Mouse (Mus musculus) forebrain, embryonic 12.5 days (tissue): Measurements from ENCODE around the gene Aff1. TPM values are rescaled to one million over a fixed set of nuclear protein-coding genes. Genes with fewer than 3 reads are reported as not detected.
A peak's percentile ranks its signal among the peaks of the same experiment; 100 is the strongest.

Experiments used
- ATAC-seq: fragments of 200-750 bp; cut with Nextera tagmentation; 2 replicates; pipeline ENCODE4 v1.8.0; 2017; ENCODE audit warnings: moderate TSS enrichment; ENCODE audit not compliant: low FRiP score
- H3K27ac ChIP-seq: fragments of 300-500 bp; sonication (generic); 2 replicates; pipeline ENCODE4 v1.5.1; 2016; ENCODE audit warnings: mild to moderate bottlenecking
- H3K27me3 ChIP-seq: fragments of 300-500 bp; sonication (generic); 2 replicates; pipeline ENCODE4 v1.6.1; 2016; ENCODE audit warnings: mild to moderate bottlenecking
- H3K36me3 ChIP-seq: fragments of 300-500 bp; sonication (generic); replicated peaks from 2 replicates; pipeline ENCODE4 v1.6.1; 2016; ENCODE audit warnings: mild to moderate bottlenecking
- H3K4me1 ChIP-seq: fragments of 300-500 bp; sonication (generic); 2 replicates; pipeline ENCODE4 v1.6.1; 2016
- H3K4me2 ChIP-seq: fragments of 300-500 bp; sonication (generic); 2 replicates; pipeline ENCODE4 v1.6.1; 2016; ENCODE audit warnings: mild to moderate bottlenecking, moderate library complexity
- H3K4me3 ChIP-seq: fragments of 300-500 bp; sonication (generic); replicated peaks from 2 replicates; pipeline ENCODE4 v1.5.1; 2016; ENCODE audit warnings: mild to moderate bottlenecking
- H3K9ac ChIP-seq: fragments of 300-500 bp; sonication (generic); 2 replicates; pipeline ENCODE4 v1.6.1; 2016; ENCODE audit warnings: mild to moderate bottlenecking
- H3K9me3 ChIP-seq: fragments of 300-500 bp; sonication (generic); 2 replicates; pipeline ENCODE4 v1.6.1; 2016
- WGBS: fragments of 180-500 bp; shearing (Covaris S2); methylation state at CpG from one replicate; pipeline ENCODE4 v1.1.7; 2016; 5-methylcytosine and 5-hydroxymethylcytosine counted together
- polyA plus RNA-seq: library from polyadenylated mRNA; unstranded; fragments of >200 nt; fragmentation: Nextera tagmentation; extraction: Ambion mirVana; gene quantifications from 2 replicates; pipeline ENCODE4 v1.2.1, GENCODE M21; 2016

Gene Aff1
- polyA plus RNA-seq, 1 experiment from 2014 or later, result 3.7 TPM

DNA sequence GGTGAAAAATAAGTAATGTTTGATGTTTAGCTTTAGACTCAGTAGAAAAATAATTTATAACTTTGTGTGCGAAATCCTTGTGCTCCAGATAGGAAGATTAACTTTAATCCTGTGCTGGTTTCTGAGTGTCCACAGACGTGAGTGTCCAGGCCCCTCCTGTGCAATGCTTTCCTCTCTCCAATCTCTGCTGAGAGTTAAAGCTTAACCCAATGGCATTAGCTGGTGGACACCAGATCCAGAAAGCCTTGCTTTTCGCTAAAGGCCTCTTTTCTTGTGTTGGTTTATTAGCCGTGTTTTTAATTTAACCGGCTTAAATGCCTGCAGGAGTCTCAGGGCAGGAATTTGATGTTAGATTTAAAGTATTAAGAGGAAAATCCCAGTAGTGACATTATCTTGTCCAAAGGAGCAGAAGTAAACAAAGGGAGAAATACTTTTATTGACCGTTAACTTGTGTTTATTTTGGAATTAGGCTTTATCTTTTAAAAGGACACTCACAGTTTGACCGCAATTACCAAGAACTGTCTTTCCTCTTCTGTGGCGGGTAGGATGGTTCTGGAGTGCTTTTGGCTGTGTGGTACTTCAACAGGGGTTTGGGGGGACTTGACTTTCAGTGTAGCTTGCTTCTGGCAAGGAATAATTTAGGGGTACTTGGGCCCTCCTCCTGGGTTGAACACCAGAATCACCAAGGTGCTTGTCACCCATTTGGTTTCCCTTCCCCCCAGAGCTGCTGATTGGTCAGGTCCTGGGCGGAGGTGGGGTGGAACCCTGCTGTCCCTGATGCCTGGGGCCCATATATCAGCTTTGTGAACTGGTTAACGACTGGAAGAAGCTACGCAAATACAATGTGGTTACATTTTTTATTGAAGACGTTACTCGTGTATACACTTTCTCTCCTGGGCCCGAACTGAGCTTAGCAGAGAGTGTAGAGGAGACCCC is 67.6 kb downstream of the Aff1 start:
- no peak for ATAC-seq

DNA sequence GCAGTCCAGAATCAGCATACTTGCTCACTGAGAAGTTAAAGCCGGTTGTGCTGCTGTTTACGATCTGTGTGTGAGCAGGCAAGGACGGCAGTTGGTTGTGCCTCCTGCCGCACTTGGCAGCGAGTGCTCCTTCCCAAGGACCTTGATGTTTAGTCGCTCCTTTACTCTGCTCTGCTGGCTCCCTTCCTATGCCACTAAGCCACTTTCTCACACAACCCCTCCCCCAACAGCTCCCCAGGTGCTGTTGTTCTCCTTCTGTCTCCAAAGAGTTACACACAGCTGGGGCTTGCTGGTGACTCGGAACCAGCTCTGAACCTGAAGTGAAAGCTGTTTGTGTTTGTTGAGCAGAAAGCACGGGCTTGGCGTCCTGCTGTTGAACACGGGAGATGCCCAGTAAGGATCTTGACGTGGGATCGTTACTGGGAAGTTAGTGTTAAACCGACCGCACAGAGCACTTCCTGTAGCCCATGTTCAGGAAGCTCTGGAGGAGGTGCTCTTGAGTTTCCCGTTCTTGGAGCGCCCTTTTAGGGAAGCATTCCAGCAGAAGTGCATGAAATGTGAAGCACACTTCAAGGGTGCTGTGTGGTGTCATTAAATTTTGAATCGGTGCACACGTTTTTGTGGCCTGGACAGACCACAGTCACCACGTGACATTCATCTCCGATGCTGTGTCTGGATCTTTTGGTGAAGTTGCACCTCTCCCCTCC is 68.4 kb downstream of the Aff1 start:
- 3% methylated on average over 20 of the region's 20 CpGs for WGBS

More for the DNA sequence above, 67.6 kb downstream of the Aff1 start:
- no peaks in the 10 kb centered on the region for H3K9me3 ChIP-seq
- no peaks in the 10 kb centered on the region for H3K36me3 ChIP-seq
- peak overlapping the region; percentile 48; the same call in 1 of the 2 replicates for H3K9ac ChIP-seq
- H3K4me3 ChIP-seq, result peak overlapping the region; percentile 36
- peak overlapping the region; percentile 60 for H3K4me2 ChIP-seq
- H3K4me1 ChIP-seq, result peaks cover 14% of the 10 kb centered on the region
- no peak overlapping the region for H3K27ac ChIP-seq
- WGBS, result 38% methylated on average over 14 of the region's 14 CpGs
- peaks cover 26% of the 10 kb centered on the region; the same call in 1 of the 2 replicates for H3K27me3 ChIP-seq

DNA sequence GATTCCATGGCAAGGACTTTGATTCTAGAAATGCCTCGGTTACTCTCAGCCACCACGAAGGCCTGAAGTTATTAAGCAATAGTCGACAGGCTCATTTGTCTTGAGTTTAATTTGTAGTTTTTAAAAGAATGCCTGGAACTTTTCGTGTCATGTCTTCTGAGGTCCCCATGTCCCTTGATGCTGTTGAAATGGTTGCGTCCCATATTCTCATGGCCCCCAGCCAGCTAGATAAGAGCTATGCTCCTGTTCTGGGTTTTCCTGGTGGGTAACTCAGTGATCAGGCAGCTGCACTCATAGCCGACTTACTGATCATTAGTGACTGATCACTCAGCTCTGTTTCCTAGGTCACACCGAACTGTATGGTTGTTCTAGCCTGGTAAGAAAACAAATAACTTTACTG is 69.6 kb downstream of the Aff1 start:
- Histone ChIP-seq H3K27me3 (0 out of 2 replicates have a peak, but pooled peaks cover 14% of the 10 kb centered on the region), H3K9me3 (peaks cover 6% of the 10 kb centered on the region; the same call in 1 of the 2 replicates), H3K36me3 (no peaks in the 10 kb centered on the region), H3K4me2 (no peak overlapping the region), H3K9ac (no peak overlapping the region), H3K27ac (no peak overlapping the region), H3K4me1 (peaks cover 12% of the 10 kb centered on the region), H3K4me3 (no peak overlapping the region)
- WGBS, result 91% methylated on average over 7 of the region's 7 CpGs
- no peak for ATAC-seq

More for the DNA sequence above, 68.4 kb downstream of the Aff1 start:
- Histone ChIP-seq H3K4me2 (peak overlapping the region; percentile 60), H3K4me1 (peaks cover 12% of the 10 kb centered on the region), H3K36me3 (no peaks in the 10 kb centered on the region), H3K27ac (0 out of 2 replicates have a peak overlapping the region, but pooled peaks have one; percentile 36), H3K27me3 (peaks cover 23% of the 10 kb centered on the region; the same call in 1 of the 2 replicates), H3K9me3 (no peaks in the 10 kb centered on the region), H3K9ac (peak overlapping the region; percentile 48), H3K4me3 (peak overlapping the region; percentile 36)
- ATAC-seq, result no peak

DNA sequence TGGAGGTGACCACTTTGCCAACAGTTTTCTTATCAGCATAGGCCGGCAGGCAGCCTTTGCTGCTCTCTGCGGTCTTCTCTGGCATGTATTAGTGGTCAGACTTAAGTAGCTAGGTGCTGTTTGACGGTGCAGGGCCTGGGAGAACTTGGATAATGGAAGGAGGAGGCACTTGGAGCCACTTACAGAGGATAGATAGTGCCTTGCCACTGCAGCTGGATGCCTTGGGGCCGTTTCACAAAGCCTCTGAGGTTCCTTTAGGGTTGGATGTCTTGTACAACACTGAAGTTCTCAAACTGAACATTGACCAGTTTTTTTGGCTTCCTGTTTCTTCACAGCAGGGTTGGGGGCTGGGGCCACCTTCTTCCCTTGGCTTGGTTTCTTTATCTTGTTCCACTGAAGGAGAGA is 70.7 kb downstream of the Aff1 start:
- Histone ChIP-seq H3K4me3 (no peak overlapping the region), H3K27me3 (0 out of 2 replicates have a peak, but pooled peaks cover 6% of the 10 kb centered on the region), H3K36me3 (no peaks in the 10 kb centered on the region), H3K9ac (no peak overlapping the region), H3K4me2 (no peak overlapping the region), H3K27ac (no peak overlapping the region), H3K4me1 (peaks cover 12% of the 10 kb centered on the region), H3K9me3 (peaks cover 6% of the 10 kb centered on the region; the same call in 1 of the 2 replicates)
- 93% methylated on average over 4 of the region's 4 CpGs for WGBS
- ATAC-seq, result no peak

DNA sequence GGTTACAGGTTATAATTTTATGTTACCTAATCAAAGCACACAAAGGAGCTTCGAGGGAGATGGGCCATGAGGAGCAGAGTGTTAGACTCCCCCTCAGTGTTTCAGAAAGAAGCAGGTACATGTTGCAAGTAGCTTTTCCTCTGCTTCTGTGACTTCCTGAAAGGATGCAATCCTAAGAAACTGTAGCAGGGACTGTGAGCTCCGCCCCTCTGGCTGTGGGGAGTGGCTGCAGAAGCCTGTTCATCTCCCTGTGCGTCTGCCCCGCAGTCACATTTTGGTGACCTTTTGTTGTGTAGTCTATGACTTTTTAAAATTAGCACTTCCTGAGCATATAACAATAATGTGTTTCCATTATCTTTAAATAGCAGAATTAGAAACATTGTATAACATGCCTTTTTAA is 73.2 kb downstream of the Aff1 start:
- H3K27me3 ChIP-seq, result 0 out of 2 replicates have a peak, but pooled peaks cover 3% of the 10 kb centered on the region
- no peak overlapping the region for H3K27ac ChIP-seq
- peaks cover 6% of the 10 kb centered on the region; the same call in 1 of the 2 replicates for H3K9me3 ChIP-seq
- peaks cover 7% of the 10 kb centered on the region for H3K4me1 ChIP-seq
- H3K36me3 ChIP-seq, result no peaks in the 10 kb centered on the region
- WGBS, result 91% methylated on average over 4 of the region's 4 CpGs
- no peak overlapping the region for H3K4me2 ChIP-seq
- no peak for ATAC-seq
- H3K4me3 ChIP-seq, result no peak overlapping the region
- H3K9ac ChIP-seq, result no peak overlapping the region

DNA sequence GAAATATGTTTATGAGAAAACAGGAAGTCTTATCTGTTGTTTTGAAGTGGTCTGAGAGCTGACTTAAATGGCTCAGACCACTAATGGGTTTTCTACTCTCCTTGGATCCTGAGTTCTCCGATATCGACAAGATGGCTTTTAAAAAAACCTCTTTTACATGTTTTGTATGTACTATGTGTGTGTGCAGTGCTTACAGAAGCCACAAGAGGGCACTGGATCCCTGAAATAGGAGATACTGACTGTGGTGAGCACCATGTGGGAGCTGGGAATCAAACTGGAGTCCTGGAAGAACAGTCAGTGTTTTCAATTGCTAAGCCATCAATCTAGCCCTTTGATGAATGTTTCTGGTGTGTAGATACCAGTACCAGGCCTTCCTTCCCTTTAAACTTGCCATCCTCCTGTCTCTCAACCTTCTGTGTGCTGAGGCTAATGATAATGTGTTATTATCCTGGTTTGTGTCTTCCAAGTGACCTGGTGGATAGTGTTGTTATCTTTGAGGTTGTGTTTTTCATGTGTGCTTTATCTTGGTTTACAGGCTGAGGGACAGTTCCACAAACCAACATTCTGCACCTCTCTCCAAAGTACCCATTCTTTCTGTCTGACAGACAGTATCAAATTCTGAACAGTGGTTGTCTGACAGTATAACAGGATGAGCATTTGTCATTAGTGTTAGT is 73.7 kb downstream of the Aff1 start:
- no peaks in the 10 kb centered on the region for H3K36me3 ChIP-seq
- no peaks in the 10 kb centered on the region for H3K27me3 ChIP-seq
- peaks cover 1% of the 10 kb centered on the region for H3K4me1 ChIP-seq
- no peak overlapping the region for H3K4me3 ChIP-seq
- WGBS, result 93% methylated on average over 2 of the region's 2 CpGs
- H3K9me3 ChIP-seq, result peaks cover 6% of the 10 kb centered on the region; the same call in 1 of the 2 replicates
- no peak overlapping the region for H3K4me2 ChIP-seq
- no peak overlapping the region for H3K9ac ChIP-seq
- no peak for ATAC-seq
- H3K27ac ChIP-seq, result no peak overlapping the region

DNA sequence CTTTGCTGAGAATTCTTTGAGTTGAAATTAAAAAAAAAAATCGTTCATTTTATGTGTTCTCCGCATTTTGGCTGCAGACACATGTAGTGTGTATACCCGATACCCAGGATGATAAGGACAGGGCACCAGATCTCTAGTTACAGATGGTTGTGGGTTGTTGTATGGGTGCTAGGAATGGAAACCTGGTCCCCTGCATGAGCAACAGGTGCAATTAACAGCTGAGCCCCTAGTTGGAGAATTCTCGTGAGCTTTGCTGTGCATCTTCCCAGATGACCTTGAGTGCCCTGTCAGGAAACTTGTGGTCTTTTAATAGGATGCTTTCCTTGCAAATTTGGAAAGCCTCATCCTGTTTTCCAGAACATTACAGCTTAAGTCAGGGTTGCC is 74.2 kb downstream of the Aff1 start:
- 95% methylated on average over 4 of the region's 4 CpGs for WGBS
- Histone ChIP-seq H3K4me1 (peaks cover 5% of the 10 kb centered on the region), H3K36me3 (no peaks in the 10 kb centered on the region), H3K27me3 (no peaks in the 10 kb centered on the region), H3K9me3 (peaks cover 6% of the 10 kb centered on the region; the same call in 1 of the 2 replicates), H3K9ac (no peak overlapping the region), H3K4me3 (no peak overlapping the region), H3K4me2 (no peak overlapping the region), H3K27ac (no peak overlapping the region)
- ATAC-seq, result no peak

DNA sequence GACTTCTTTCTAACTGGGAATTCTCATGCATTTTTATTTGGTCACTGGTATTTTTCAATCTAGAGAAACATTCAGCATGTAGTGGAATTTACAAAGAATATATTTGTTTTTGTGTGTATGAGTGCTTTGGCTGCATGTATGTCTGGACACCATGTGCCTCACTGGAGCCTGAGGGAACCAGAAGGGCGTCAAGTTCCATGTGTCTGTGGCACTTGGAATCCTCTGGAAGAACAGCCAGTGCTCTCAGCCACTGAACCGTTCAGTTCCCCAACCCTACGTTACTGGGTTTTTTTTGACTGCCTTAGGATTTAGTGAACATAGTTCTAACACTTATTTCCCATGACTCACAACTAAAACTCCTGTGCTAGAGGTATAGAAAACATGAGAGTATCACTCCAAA is 76.8 kb downstream of the Aff1 start:
- H3K27me3 ChIP-seq, result no peaks in the 10 kb centered on the region
- H3K9me3 ChIP-seq, result peaks cover 6% of the 10 kb centered on the region; the same call in 1 of the 2 replicates
- H3K4me3 ChIP-seq, result no peak overlapping the region
- H3K9ac ChIP-seq, result no peak overlapping the region
- WGBS, result 90% methylated on average over 3 of the region's 3 CpGs
- no peak for ATAC-seq
- H3K4me1 ChIP-seq, result peaks cover 28% of the 10 kb centered on the region
- H3K4me2 ChIP-seq, result no peak overlapping the region
- no peak overlapping the region for H3K27ac ChIP-seq
- H3K36me3 ChIP-seq, result no peaks in the 10 kb centered on the region

DNA sequence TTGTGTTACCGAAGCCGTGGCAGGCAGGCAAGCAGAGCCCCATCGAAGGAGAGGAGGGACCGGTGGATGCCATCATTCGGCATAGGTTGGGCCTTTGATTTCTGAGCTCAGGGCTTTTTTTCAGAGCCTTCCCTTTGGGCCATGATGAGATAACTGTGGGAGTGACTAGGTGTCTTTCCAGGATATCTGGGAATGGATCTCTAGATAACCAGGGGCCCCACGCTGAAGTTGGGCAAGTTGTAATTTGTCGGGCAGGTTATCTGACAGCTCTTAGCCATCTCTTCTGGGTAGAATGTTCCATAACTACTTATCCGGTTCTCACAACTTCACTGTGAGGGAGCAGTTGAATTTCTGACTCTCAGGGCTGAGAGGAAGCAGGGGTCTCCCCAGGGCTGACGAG is 77.5 kb downstream of the Aff1 start:
- ATAC-seq, result no peak
- H3K4me3 ChIP-seq, result no peak overlapping the region
- no peak overlapping the region for H3K9ac ChIP-seq
- no peaks in the 10 kb centered on the region for H3K27me3 ChIP-seq
- H3K27ac ChIP-seq, result no peak overlapping the region
- H3K4me1 ChIP-seq, result peaks cover 33% of the 10 kb centered on the region
- H3K4me2 ChIP-seq, result no peak overlapping the region
- no peaks in the 10 kb centered on the region for H3K36me3 ChIP-seq
- peaks cover 6% of the 10 kb centered on the region; the same call in 1 of the 2 replicates for H3K9me3 ChIP-seq
- 92% methylated on average over 9 of the region's 9 CpGs for WGBS

DNA sequence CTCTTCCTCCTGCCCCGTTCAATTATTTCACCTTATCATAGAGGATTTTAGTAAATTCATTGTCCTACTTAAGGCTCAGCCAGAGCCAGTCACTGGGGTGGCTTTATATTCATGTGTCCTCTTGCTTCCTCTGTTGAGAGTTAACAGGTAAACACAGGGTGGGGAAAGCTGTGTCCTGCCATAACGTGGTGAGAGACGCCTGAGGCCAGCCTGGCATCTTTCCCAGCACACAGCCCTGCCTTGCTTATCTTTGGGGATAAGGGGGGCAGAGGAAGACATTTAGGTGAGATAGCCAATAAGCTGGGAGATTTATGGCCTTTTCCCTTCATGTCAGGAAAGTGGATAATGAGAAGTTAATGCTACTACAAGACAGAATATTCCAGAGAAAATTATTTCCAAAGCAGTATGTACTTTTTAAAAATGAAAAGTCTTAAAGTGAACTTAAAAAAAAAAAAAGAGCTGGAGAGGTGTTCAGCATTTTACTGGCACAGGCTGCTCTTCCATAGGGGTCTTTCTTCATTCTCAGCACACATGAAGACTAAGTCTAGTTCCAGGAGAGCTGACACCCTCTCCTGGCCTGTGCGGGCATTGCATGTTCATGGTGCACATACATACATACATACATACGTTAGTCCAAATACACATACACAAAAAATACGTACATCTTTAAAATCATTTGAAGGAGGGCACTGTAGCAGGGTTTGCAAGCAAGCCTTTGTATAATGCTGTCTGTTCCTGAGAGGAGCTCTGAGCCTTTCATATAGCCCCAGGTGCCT is 78.5 kb downstream of the Aff1 start:
- Histone ChIP-seq H3K4me3 (no peak overlapping the region), H3K4me2 (no peak overlapping the region), H3K36me3 (no peaks in the 10 kb centered on the region), H3K9ac (no peak overlapping the region), H3K4me1 (peaks cover 40% of the 10 kb centered on the region), H3K27ac (no peak overlapping the region), H3K9me3 (peaks cover 6% of the 10 kb centered on the region; the same call in 1 of the 2 replicates), H3K27me3 (peaks cover 3% of the 10 kb centered on the region; the same call in 1 of the 2 replicates)
- WGBS, result 85% methylated on average over 6 of the region's 6 CpGs
- ATAC-seq, result no peak

DNA sequence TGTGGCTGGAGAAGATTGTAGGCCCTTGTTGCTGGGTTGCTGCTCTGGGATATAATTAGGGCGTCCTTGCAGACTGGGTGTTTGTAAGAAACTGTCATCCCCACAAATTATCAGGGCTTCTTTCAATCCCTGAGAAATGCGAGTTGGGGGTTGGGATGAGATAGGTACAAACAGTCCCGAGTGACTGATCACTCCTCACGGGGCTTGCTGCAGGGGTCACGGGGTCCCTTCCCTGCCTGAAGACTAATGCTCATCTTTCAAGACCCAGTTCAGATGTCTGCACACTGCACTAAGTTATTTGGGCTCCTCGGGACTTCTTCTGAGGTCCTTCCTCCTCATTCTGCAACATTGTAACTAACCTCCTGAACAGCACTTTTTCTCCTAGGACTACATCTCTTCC is 79.2 kb downstream of the Aff1 start:
- Histone ChIP-seq H3K9me3 (no peaks in the 10 kb centered on the region), H3K4me2 (no peak overlapping the region), H3K27ac (0 out of 2 replicates have a peak overlapping the region, but pooled peaks have one; percentile 26), H3K9ac (no peak overlapping the region), H3K36me3 (no peaks in the 10 kb centered on the region), H3K4me1 (peaks cover 40% of the 10 kb centered on the region), H3K4me3 (no peak overlapping the region), H3K27me3 (peaks cover 3% of the 10 kb centered on the region; the same call in 1 of the 2 replicates)
- ATAC-seq, result no peak
- 23% methylated on average over 6 of the region's 6 CpGs for WGBS
